Mouse (Mus musculus) embryonic stem cell, embryonic (primary cell): Measurements from ENCODE around the gene Ppm1h.

ENCODE experiments used
- CTCF ChIA-PET, 4 experiments: fragments of 300-600 bp in 2 of 4; fragments of 350-600 bp in 2 of 4; sonication (Branson Sonifier 250); formaldehyde crosslinking; loops; one replicate each; lab custom pipeline; 2022; ENCODE audit warnings: inconsistent platforms in 2 of 4; lab: Charles Lee
- POLR2A ChIA-PET, 4 experiments: fragments of 300-600 bp in 2 of 4; fragments of 350-600 bp in 2 of 4; sonication (Branson Sonifier 250); formaldehyde crosslinking; loops; one replicate each; lab custom pipeline; 2022; ENCODE audit warnings: antibody characterized with exemption in 4 of 4, inconsistent platforms in 1 of 4; lab: Charles Lee

Gene Ppm1h

DNA sequence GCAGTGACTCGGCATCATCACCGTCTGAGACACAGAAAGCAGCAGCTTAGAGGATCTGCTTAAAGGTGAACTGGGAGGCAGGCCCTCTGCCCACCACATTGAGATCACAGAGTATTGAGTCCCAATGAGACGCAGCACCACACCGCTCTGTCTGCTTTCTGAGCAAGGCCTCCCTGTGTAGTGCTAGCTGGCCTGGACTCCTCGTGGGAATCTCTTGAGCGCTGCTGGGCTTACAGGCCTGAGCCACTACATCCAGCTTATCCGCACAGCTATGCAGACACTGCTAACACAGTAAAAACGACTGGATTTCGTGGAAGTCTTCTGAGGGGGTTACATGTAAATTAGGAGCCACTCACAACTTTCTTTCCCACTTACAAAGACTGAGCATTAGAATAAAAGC is 313.1 kb downstream of the Ppm1h start:
- POLR2A ChIA-PET, result interaction anchor here in 1 of 4 experiments (0.7 kb wide), 2 partner anchors 154 to 186 kb away, joined by 3 to 4 read pairs; no protein-coding TSS in a partner anchor
- CTCF ChIA-PET, result interaction anchor here in 2 of 4 experiments (0.6 kb wide), 2 partner anchors 37 to 262 kb away, joined by 3 to 4 read pairs; no protein-coding TSS in a partner anchor

DNA sequence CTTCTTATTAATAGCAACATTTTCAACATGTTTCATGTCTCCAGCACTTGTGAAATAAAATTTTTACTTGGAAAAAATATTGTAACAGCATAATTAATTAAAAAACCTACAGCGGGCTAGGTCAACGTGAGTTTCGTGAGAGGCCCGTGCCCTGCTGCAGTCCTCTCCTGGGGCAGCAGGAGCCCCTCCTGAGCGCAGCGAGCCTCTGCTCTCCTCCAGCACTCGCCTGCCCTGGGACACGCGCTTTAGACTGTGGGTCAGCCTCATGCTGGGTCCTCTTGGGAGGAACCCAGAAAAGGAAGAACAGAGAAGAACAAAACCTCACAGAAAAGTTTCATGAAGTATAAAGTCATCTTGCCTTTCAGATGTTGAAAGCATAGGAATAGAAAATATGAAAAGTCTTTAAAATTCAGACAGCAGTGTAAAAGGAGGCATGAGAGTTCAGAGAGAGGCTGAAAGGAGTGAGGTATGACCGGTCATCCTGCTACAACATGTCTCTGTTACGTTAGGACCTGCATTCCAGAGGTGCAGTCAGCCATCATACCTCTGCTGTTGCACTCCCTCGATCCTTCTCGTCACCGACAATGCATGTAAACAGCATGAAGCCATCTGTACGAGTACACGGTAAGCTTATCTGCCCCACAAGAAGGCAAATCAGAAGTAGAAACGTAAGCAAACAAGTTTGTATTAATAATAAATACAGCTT is 316.0 kb downstream of the Ppm1h start:
- CTCF ChIA-PET, result interaction anchor here in 1 of 4 experiments (1.2 kb wide), 1 partner anchor 190 kb away, joined by 3 read pairs; no protein-coding TSS in a partner anchor

More for the DNA sequence above, 316.0 kb downstream of the Ppm1h start:
- POLR2A ChIA-PET, result interaction anchor here in 1 of 4 experiments (0.5 kb wide), 2 partner anchors 21 to 191 kb away, joined by 3 to 7 read pairs; no protein-coding TSS in a partner anchor
